Mouse (Mus musculus) olfactory bulb, adult 2 months (tissue): ENCODE measurements at regions not wholly inside any gene's neighbourhood (a gene's known extent, or its start where the extent isn't known, plus 50 kb on each side); places are given as distances from the start of the nearest gene placed in this dataset.

Source experiments
- CTCF ChIP-seq: fragments of 200-500 bp; IDR thresholded peaks from 2 replicates; pipeline ENCODE4 v1.5.1; 2012; ENCODE audit warnings: low read depth, mild to moderate bottlenecking, low read length, moderate library complexity; ENCODE audit not compliant: insufficient read depth
- POLR2A ChIP-seq: fragments of 200-500 bp; IDR thresholded peaks from 2 replicates; pipeline ENCODE4 v1.6.1; 2012; ENCODE audit warnings: mild to moderate bottlenecking, low read depth, low read length, moderate library complexity; ENCODE audit not compliant: insufficient read depth

- TF ChIP-seq POLR2A (no peak), CTCF (no peak)
These were observed 184.9 kb upstream of the Eci2 start for GRCm38 (mm10) chr13:35211834-35212233.
